Mouse (Mus musculus) inflammation-experienced regulatory T-cells (primary cell): ENCODE results near the gene Tmem229a. TPM values are rescaled to one million over a fixed set of nuclear protein-coding genes. Genes with fewer than 3 reads are reported as not detected.

Experiments
- polyA plus RNA-seq, 2 experiments: library from polyadenylated mRNA; unstranded; fragments of 100-300 nt; shearing (Covaris generic); gene quantifications; one replicate each; pipeline ENCODE4 v1.2.1; 2017

Tmem229a gene
- 1 to 10 TPM in 1 of 2 experiments, under 1 TPM in 1; 0.17 to 1.6 TPM for polyA plus RNA-seq

GRCm38 (mm10) chr6:24955946-24956585 lies at the start of gene Tmem229a:
Tmem229a (minus strand) TSS chr6:24956297.

Other genes with a start within 250 kb of the Tmem229a start
- 1 to 10 TPM in 1 of 2 experiments, under 1 TPM in 1; 0.06 to 1.6 TPM for gene Hyal6, start 223.1 kb downstream of the Tmem229a start, polyA plus RNA-seq
- under 1 TPM in 1 of 2 experiments, not detected in 1; 0.11 TPM for gene Hyal4, start 208.0 kb downstream of the Tmem229a start, polyA plus RNA-seq
- under 1 TPM in 1 of 2 experiments, not detected in 1; 0.48 TPM for gene Spam1, start 165.1 kb downstream of the Tmem229a start, polyA plus RNA-seq
- under 1 TPM in 1 of 2 experiments, not detected in 1; 0.83 TPM for gene Hyal5, start 98.3 kb downstream of the Tmem229a start, polyA plus RNA-seq